ENCODE assay signal across 31 mouse cellular contexts in the genomic region with DNA sequence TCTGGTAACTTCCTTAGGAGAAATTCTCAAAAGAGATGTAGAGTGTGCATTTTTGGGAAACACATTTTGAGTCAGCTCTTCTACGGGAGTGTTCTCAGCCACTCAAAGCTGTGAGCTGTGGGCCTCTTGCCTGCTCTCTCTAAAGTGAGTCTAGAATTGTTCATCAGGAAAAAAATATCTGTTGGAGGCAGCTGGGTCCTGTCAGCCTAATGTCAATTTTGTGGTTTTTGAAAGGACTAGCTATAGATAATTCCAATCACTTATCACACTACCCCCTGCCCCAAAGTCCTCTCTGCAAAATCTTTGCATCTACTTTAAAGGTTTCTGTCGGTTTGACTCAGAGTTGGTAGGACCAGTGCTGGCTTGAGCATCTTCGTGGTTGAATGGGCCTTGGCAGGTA.
"Had no signal": no experiment of that assay in that cellular context is flagged by ENCODE, and none has a peak within 500 bp of the region (broad histone marks: within the 10 kb centered on the region; RNA-seq: fewer than 3 reads in every experiment).

No protein-coding gene starts in this region.

- H3K9ac ChIP-seq: heart, embryonic 12.5 days; heart, embryonic 15.5 days; hindbrain, embryonic 12.5 days; hindbrain, embryonic 13.5 days; hindbrain, embryonic 14.5 days; hindbrain, embryonic 15.5 days; intestine, embryonic 15.5 days; kidney, embryonic 15.5 days had no signal

- H3K9me3 ChIP-seq: heart, embryonic 10.5 days; heart, embryonic 12.5 days; heart, embryonic 13.5 days; heart, embryonic 15.5 days; hindbrain, embryonic 10.5 days; hindbrain, embryonic 12.5 days; hindbrain, embryonic 13.5 days; hindbrain, embryonic 15.5 days; intestine, embryonic 15.5 days; kidney, embryonic 15.5 days had no signal

- H3K36me3 ChIP-seq: heart, embryonic 10.5 days; heart, embryonic 12.5 days; heart, embryonic 13.5 days; heart, embryonic 15.5 days; hindbrain, embryonic 10.5 days; hindbrain, embryonic 12.5 days; hindbrain, embryonic 13.5 days; hindbrain, embryonic 15.5 days; intestine, embryonic 15.5 days; kidney, embryonic 15.5 days had no signal

- H3K27ac ChIP-seq: heart, embryonic 15.5 days; hindbrain, embryonic 10.5 days; hindbrain, embryonic 12.5 days; hindbrain, embryonic 13.5 days; hindbrain, embryonic 14.5 days; hindbrain, embryonic 15.5 days; hindbrain, postnatal 0 days; intestine, embryonic 15.5 days; kidney, embryonic 15.5 days; kidney, postnatal 0 days; layer of hippocampus, adult 2 months; left cerebral cortex, adult 2 months had no signal

- H3K27me3 ChIP-seq: heart, embryonic 12.5 days; heart, embryonic 13.5 days; heart, embryonic 15.5 days; hindbrain, embryonic 12.5 days; hindbrain, embryonic 13.5 days; hindbrain, embryonic 15.5 days; intestine, embryonic 15.5 days; kidney, embryonic 15.5 days had no signal

- DNase-seq: heart, postnatal 10 days; heart, postnatal 14 days; heart, postnatal 36 days; heart, postnatal 4 days; kidney, adult 11 months; kidney, adult 18-20 months; kidney, adult 2 months; kidney, adult 8-10 months; kidney, adult 9 months; kidney, postnatal 10 days; kidney, postnatal 14 days; kidney, postnatal 25 days; kidney, postnatal 36 days; kidney, postnatal 4 days; layer of hippocampus, adult 9-11 months; layer of hippocampus, postnatal 36 days had no signal

- H3K4me3 ChIP-seq: heart, embryonic 10.5 days; heart, embryonic 12.5 days; heart, embryonic 13.5 days; heart, embryonic 15.5 days; hindbrain, embryonic 10.5 days; hindbrain, embryonic 12.5 days; hindbrain, embryonic 13.5 days; hindbrain, embryonic 15.5 days; intestine, embryonic 15.5 days; kidney, embryonic 15.5 days; layer of hippocampus, adult 2 months; left cerebral cortex, adult 2 months had no signal

- H3K4me1 ChIP-seq: hindbrain, embryonic 13.5 days; hindbrain, embryonic 15.5 days had no signal
